Mouse (Mus musculus) MEL (cell line): Measurements from ENCODE around the gene Rpl31.

ENCODE experiments used
- CTCF ChIP-seq, 3 experiments: IDR thresholded peaks in 2 of 3; conservative IDR thresholded peaks in 1 of 3; 2 replicates each; pipeline ENCODE4 v1.5.1; 2011 to 2012; ENCODE audit warnings: low read length in 3 of 3, low read depth in 2 of 3, mild to moderate bottlenecking in 2 of 3, improper control_type of control experiment in 1 of 3, inconsistent platforms in 1 of 3, mixed read lengths in 1 of 3, moderate library complexity in 1 of 3; ENCODE audit not compliant: control insufficient read depth in 1 of 3, insufficient read depth in 1 of 3, poor library complexity in 1 of 3, severe bottlenecking in 1 of 3
- EP300 ChIP-seq, 2 experiments: IDR thresholded peaks; 2 replicates each; pipeline ENCODE4 v1.6.1; 2011; ENCODE audit warnings: improper control_type of control experiment in 2 of 2, low read length in 2 of 2, low read depth in 1 of 2, mild to moderate bottlenecking in 1 of 2
- MAFK ChIP-seq: IDR thresholded peaks from 2 replicates; pipeline ENCODE4 v1.6.1; 2011; ENCODE audit warnings: low read depth, mild to moderate bottlenecking, low read length, improper control_type of control experiment, borderline replicate concordance
- MEF2A ChIP-seq: IDR thresholded peaks from 2 replicates; pipeline ENCODE4 v1.6.1; 2014; ENCODE audit warnings: low read depth, mild to moderate bottlenecking, inconsistent platforms, low read length, improper control_type of control experiment; ENCODE audit not compliant: poor library complexity, insufficient replicate concordance, severe bottlenecking; ENCODE audit errors: extremely low read depth
- NELFE ChIP-seq: IDR thresholded peaks from 2 replicates; pipeline ENCODE4 v1.6.1; 2011; ENCODE audit warnings: low read depth, low read length, improper control_type of control experiment
- SMC3 ChIP-seq: IDR thresholded peaks from 2 replicates; pipeline ENCODE4 v1.6.1; 2011; ENCODE audit warnings: low read depth, low read length, improper control_type of control experiment
- USF1 ChIP-seq: IDR thresholded peaks from 2 replicates; pipeline ENCODE4 v1.6.1; 2014; ENCODE audit warnings: low read depth, mild to moderate bottlenecking, inconsistent platforms, low read length, improper control_type of control experiment, moderate library complexity

DNA sequence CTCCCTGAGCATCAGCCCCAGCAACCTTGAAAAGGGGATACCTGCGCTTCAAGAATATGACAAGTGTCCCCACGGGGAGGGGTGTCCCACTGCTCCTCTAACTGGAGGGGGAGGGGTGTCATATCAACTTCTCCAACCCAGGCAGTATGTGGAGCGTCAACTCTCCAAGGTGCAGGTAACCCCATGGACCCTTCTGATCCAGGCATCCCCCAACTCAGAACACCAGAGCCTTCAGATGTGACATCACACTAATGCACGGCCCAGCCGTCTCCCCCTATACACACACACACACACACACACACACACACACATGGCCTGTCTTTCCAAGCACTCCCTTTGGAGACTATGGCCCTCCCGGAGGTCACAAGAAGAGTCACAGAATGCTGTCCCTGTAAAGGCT is 24.0 kb downstream of the Rpl31 start:
- TF ChIP-seq USF1 (no peak), SMC3 (no peak), NELFE (no peak), MEF2A (no peak), EP300 (IDR thresholded peaks at IDR 0.05; ENCODE audit: low read depth in 1 of 2, low read length in 2 of 2) (no peak), CTCF (IDR thresholded peaks at IDR 0.05 in 2 of 3, conservative IDR thresholded peaks at IDR 0.05 in 1 of 3; ENCODE audit: control insufficient read depth in 1 of 3, insufficient read depth in 1 of 3, low read depth in 2 of 3, low read length in 3 of 3, poor library complexity in 1 of 3, severe bottlenecking in 1 of 3) (no peak), MAFK (no peak)
